Mouse (Mus musculus): Measurements from ENCODE around the gene Cbarp.

The Cbarp gene

DNA sequence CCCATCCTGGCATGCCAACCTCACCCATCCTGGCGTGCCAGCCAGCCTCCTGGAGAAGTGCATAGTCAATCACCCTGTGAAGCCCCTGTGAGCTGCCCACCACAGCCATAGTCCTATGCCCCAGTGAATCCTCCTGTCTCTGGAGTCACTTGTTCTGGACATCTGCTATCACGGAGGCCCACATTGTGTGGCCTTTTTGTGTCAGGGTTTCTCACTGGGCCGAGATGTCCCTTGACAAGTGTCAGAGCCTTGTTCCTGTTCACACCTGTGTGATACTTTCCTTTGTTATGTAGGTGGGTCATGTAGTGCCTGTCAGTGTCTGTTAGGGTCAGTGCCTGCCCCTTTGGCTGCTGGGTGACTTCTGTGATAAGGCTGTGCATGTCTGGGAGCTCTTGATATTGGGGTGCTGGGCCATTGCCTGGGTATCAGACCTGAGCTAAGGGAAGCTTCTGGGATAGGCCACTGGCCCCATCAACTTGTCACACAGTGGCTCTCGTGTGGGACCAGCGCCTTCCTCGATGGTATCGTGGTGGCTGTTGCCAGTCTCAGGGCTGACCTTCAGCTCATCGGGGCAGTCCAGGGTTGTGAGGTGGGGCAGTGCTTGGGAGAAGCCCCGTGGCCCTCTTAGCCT is 16.6 kb downstream of the Cbarp start:
- DNase-seq (ENCODE audit: low spot score) = no peak

GRCm38 (mm10) chr10:80121639-80122038 is 19.0 kb downstream of the Cbarp start:
- DNase-seq (ENCODE audit: low spot score) = no peak

GRCm38 (mm10) chr10:80120146-80120545 is 20.5 kb downstream of the Cbarp start:
- DNase-seq (ENCODE audit: low spot score) = no peak

DNA sequence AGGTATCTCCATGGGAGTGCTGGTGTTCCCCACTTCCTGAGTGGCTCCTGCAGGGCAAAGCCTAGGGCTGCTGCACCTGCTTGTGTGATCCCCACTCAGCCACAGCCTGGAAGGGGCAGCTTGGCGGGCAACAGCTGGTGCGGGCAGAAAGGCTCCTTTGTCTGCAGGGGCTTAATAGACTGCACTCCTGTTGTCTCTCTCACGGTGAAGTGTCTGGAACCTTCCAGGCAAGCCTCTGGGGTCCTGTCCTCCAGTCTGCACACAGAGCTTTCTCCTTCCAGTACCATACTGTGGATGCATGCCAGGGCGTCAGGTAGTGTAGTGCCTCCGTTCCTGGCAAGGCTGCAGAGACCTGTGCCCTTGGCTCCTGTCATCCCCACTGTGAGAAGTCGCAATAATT is 22.1 kb downstream of the Cbarp start:
- no peak for DNase-seq (ENCODE audit: low spot score)

- no peak for DNase-seq (ENCODE audit: low spot score)
Observed at GRCm38 (mm10) chr10:80117736-80118135, 22.9 kb downstream of the Cbarp start.

DNA sequence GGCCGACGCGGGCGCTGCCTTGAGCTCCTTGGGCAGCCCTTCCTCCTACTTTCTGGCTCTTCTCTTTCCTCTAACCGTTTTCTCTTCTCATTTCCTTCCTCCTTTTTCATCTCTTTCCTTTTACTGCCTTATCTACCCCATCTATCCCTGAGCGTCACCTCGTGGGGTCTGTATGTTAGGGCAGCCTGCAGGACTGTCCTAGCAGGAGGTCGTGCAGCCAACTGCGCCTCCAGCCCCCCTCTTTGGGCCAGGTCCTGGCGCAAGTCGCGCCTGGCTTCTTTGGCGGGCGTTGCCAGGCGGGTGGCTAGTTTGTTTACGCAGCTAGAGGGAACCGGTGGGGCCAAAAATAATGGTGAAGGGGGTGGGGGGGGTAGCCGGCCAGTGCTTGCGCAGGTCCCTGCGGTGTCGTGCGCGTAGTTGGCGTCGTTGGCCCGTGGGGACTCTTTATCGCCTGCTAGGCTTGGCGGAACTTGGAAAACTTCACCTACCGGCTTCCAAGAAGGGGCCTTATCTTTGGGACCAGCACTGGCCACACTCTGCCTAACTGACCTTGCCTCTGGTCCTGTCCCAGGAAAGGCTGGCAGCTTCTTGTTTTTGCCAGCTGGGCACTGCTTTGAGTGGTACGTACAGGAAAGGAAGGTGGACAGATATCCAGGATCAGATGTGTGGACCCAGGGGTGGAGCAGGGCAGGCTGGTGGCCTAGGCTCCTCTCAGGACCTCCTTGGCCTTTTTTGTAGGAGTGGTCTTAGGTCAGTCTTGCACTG is 23.5 kb downstream of the Cbarp start:
- no peak for DNase-seq (ENCODE audit: low spot score)

- DNase-seq (ENCODE audit: low spot score) = peak; percentile 63
Observed at GRCm38 (mm10) chr10:80116563-80116926, 24.1 kb downstream of the Cbarp start.

GRCm38 (mm10) chr10:80115944-80116335 is 24.7 kb downstream of the Cbarp start:
- no peak for DNase-seq (ENCODE audit: low spot score)

DNA sequence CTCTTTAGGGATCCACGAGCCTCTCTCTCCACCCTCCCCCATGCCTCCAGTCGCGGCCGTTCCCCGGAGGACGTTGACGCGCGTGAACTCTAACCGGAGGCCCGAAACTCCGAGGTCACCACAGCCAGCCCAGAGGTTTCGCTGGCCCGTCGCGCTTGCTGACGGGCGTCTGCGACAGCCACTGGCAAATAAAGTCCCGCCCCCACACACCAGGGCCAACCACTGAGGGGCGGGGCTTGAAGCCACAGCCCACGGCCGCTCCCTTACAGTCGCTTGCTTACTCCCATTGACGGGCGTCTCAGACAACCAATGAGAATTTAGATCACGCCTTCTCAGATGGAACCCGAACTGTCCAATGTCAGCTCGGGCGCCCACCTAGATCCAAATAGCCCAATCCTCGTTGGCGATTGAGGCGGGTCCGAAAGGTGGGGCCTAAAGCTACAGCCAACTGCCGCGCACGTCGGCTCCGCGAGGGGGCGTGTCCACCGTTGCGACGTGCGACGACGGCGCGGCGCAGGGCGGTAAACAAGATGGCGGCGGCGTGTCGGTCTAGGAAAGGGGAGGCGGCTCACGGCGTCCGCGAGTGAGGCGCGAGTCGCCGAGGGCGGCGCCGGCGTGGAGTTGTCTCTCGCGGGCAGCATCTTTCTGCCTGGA is 25.2 kb downstream of the Cbarp start, which contains the start of gene Stk11:
Stk11 (plus strand) TSS at position 514 of the 654 bp plus-strand sequence.
- DNase-seq (ENCODE audit: low spot score) = peak; percentile 99

- peak; percentile 96 for DNase-seq (ENCODE audit: low spot score)
Observed at GRCm38 (mm10) chr10:80114341-80115284, 26.0 kb downstream of the Cbarp start.

- DNase-seq (ENCODE audit: low spot score) = no peak
Observed at GRCm38 (mm10) chr10:80107678-80108077, 33.0 kb downstream of the Cbarp start.

GRCm38 (mm10) chr10:80105926-80106325 is 34.7 kb downstream of the Cbarp start:
- DNase-seq (ENCODE audit: low spot score) = no peak

DNA sequence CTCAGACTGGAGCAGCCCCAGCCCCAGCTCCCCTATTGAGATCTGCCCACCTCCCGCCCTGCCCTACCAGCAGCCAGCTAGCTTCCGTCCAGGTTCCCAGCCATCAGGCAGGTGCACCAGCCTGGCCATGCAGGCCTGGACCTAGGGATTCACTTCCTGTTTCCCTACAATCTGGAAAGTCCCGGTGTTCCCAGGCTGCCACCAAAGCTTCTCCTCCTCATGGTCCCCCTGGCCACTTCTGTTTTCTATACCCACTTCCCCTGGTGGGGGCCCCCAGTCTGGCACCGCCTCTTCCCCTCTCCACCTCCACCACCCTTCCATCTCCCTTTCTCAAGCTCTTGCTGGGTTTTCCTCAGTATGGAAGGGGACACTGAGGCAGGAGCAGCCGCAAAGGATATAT is 35.2 kb downstream of the Cbarp start, which contains the start of gene Sbno2:
Sbno2 (minus strand) TSS at position 112 of the 400 bp plus-strand sequence.
- DNase-seq (ENCODE audit: low spot score) = no peak

DNA sequence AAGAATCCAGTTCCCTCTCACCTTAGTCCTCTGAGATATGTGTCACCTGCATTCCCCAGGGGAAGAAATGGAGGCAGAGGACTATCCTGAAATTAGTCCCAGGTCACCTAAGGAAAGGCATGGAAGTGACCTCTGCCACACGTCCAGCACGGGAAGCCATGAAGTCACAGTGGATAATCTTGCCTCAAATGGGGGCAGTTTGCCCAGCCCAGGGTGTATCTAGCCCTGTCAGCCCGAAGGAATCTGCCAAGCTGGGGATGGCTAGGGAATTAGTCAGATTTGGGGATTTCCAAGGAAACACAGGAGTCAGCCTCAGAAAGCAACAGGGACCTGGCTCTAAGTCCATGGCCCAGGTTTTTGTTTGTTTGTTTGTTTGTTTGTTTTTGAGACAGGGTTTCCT is 36.5 kb downstream of the Cbarp start:
- no peak for DNase-seq (ENCODE audit: low spot score)

- DNase-seq (ENCODE audit: low spot score) = no peak
Observed at GRCm38 (mm10) chr10:80103032-80103431, 37.6 kb downstream of the Cbarp start.

GRCm38 (mm10) chr10:80102216-80102915 is 38.3 kb downstream of the Cbarp start:
- DNase-seq (ENCODE audit: low spot score) = peak; percentile 93

DNA sequence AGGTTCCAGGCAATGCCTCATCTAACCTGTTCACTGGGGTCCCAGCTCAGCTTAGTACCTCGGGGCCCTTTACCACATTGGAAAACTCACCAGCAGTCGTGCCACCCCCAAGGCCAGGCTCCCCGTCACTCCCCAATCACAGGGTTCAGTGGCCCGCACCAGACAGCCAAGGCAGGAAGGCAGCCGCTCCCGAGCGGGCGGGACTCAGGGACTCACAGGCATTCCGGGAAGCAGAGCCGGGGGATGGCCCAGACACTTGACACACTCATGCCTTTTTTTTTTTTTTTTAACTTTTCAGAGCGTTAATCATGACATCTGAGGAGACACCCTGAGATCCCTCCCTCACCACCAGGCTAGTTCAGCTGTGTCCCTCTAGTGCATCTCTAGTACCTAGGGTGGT is 39.7 kb downstream of the Cbarp start:
- DNase-seq (ENCODE audit: low spot score) = no peak

DNA sequence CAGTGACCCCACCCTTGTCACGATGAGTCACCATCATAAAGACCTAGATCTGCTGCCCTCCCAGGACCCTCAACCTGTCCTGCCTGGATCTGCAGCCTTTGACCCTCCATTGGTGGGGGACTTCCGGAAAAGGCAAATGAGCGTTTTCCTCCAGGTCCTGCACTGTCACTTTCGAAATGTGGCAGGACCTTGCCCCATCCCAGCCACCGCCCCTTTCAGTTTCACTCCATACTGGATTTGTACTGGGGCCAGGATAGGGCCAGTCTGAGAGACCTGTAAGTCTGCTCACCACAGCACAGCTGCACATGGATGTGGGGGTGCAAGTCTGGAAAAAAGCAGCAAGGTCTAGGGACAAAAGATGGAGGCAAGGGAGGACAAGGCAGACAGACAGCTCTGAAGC is 42.0 kb downstream of the Cbarp start:
- DNase-seq (ENCODE audit: low spot score) = no peak

DNA sequence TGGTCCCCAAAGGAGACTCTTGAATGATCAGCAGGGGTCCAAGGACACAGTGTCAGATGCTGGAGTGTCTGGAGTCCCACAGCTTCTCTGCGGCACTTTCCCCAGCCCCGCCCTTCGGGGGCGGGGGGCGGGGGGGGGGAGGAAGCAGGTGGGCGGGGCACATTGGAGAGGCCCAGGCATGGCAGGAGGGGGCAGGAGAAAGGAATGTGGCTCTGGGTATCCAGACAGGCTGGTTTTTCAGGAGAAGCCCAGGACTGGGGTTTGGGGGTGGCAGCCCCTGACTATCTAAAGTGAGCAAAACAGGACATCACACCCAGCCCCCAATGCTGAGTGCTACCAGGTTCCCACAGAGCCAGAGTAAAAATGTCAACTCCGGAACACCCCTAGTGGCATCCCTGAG is 43.4 kb downstream of the Cbarp start:
- peak; percentile 38 for DNase-seq (ENCODE audit: low spot score)

DNA sequence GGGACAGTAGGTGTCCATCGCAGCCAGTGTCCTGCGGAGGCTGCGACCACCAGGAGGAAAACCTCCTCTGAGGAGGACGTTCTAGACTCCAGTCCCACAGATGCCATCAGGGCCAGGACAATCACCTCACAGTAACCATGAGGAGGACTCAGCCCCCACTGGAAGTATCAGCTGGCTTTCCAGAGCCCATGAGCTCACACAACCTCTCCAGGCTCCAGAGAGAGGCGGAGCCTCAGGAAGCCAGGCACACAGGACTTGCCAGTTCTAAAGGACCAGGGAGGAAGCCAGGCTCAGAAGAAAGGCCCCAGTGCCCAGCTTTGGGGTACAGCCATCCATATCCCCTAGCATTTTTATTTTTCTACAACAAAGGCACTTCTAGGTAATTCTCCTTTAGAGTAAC is 45.1 kb downstream of the Cbarp start:
- DNase-seq (ENCODE audit: low spot score) = no peak

DNA sequence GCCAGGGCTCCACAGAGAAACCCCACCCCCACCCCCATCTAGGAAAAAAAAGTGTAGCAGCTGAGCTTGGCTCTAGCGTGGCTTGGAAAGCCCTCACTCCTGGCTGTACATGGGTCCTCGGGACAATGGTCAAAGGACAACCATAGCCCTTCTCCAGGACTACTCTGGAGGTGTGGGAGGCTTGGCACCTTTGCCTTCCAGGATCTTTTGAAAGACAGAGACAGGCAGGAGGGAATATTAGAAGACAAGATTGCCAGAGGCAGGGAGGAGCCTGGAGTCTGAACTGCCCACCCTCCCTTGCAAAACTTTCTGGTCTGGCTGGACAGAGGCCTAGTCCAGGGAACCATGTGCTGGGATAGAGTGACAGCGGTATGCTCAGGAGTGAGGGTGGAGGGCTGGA is 46.0 kb downstream of the Cbarp start:
- DNase-seq (ENCODE audit: low spot score) = no peak
